Mouse (Mus musculus) CH12.LX (cell line): ENCODE measurements at regions not wholly inside any gene's neighbourhood (a gene's known extent, or its start where the extent isn't known, plus 50 kb on each side); places are given as distances from the start of the nearest gene placed in this dataset.
A peak's percentile ranks its signal among the peaks of the same experiment; 100 is the strongest.

Source experiments
- DNase-seq: peaks from one replicate; pipeline ENCODE4 v3.0.0-alpha.2; 2013; ENCODE audit errors: extremely low read depth
- H3K27ac ChIP-seq: 2 replicates; pipeline ENCODE4 v1.5.1; 2012; ENCODE audit warnings: low read depth, mild to moderate bottlenecking, control low read depth, moderate library complexity; ENCODE audit not compliant: insufficient read depth
- H3K27me3 ChIP-seq: replicated peaks from 2 replicates; pipeline ENCODE3; 2012; ENCODE audit warnings: inconsistent platforms
- H3K36me3 ChIP-seq, 2 experiments: replicated peaks in 1 of 2; 2 replicates each; pipeline versions ENCODE3 to v1.6.1; 2012; ENCODE audit warnings: inconsistent platforms in 1 of 2, low read length in 1 of 2, mild to moderate bottlenecking in 1 of 2, mixed read lengths in 1 of 2, moderate library complexity in 1 of 2; ENCODE audit not compliant: control insufficient read depth in 1 of 2, insufficient read depth in 1 of 2
- H3K4me1 ChIP-seq, 2 experiments: 2 replicates each; pipeline ENCODE4 v1.6.1; 2012; ENCODE audit warnings: inconsistent platforms in 1 of 2, moderate library complexity in 1 of 2; ENCODE audit not compliant: insufficient read depth in 2 of 2, control insufficient read depth in 1 of 2
- H3K4me2 ChIP-seq: 2 replicates; pipeline ENCODE4 v1.6.1; 2012; ENCODE audit warnings: low read depth, mild to moderate bottlenecking, control low read depth; ENCODE audit not compliant: poor library complexity, insufficient read depth, severe bottlenecking
- H3K4me3 ChIP-seq, 3 experiments: fragments of 150-350 bp in 1 of 3; sonication (generic) in 1 of 3; replicated peaks in 1 of 3; 2 replicates each; pipeline versions ENCODE3 to v1.5.1; 2011 to 2012; ENCODE audit warnings: low read depth in 2 of 3, low read length in 2 of 3, mild to moderate bottlenecking in 2 of 3, moderate library complexity in 2 of 3, control low read depth in 1 of 3, improper control_type of control experiment in 1 of 3, inconsistent platforms in 1 of 3, mixed read lengths in 1 of 3; ENCODE audit not compliant: poor library complexity in 1 of 3
- H3K79me2 ChIP-seq: replicated peaks from 2 replicates; pipeline ENCODE4 v1.6.1; 2012; ENCODE audit warnings: mild to moderate bottlenecking, moderate library complexity; ENCODE audit not compliant: control insufficient read depth, poor library complexity, insufficient read depth, severe bottlenecking; ENCODE audit errors: extremely low read depth
- H3K9ac ChIP-seq: 2 replicates; pipeline ENCODE4 v1.6.1; 2012; ENCODE audit warnings: low read depth, mild to moderate bottlenecking, control low read depth, moderate library complexity; ENCODE audit not compliant: insufficient read depth
- H3K9me3 ChIP-seq: replicated peaks from 2 replicates; pipeline ENCODE3; 2012; ENCODE audit warnings: low read length, inconsistent platforms, mixed read lengths
- BHLHE40 ChIP-seq: IDR thresholded peaks from 2 replicates; pipeline ENCODE4 v1.6.1; 2011; ENCODE audit warnings: mild to moderate bottlenecking, low read depth, low read length, improper control_type of control experiment
- E2F4 ChIP-seq: IDR thresholded peaks from 2 replicates; pipeline ENCODE4 v1.6.1; 2011; ENCODE audit warnings: low read depth, low read length, improper control_type of control experiment; ENCODE audit not compliant: insufficient replicate concordance
- ETS1 ChIP-seq: conservative IDR thresholded peaks from 2 replicates; pipeline ENCODE4 v1.6.1; 2012; ENCODE audit warnings: low read depth, mild to moderate bottlenecking, inconsistent platforms, low read length, improper control_type of control experiment, moderate library complexity
- GABPA ChIP-seq: IDR thresholded peaks from 2 replicates; pipeline ENCODE4 v1.6.1; 2012; ENCODE audit warnings: low read depth, low read length, improper control_type of control experiment, inconsistent platforms; ENCODE audit not compliant: insufficient replicate concordance
- HCFC1 ChIP-seq: IDR thresholded peaks from 2 replicates; pipeline ENCODE4 v1.6.1; 2012; ENCODE audit warnings: low read depth, mild to moderate bottlenecking, inconsistent platforms, low read length, improper control_type of control experiment
- JUN ChIP-seq: IDR thresholded peaks from 2 replicates; pipeline ENCODE4 v1.6.1; 2011; ENCODE audit warnings: low read depth, mild to moderate bottlenecking, low read length, improper control_type of control experiment, moderate library complexity; ENCODE audit not compliant: insufficient read depth
- JUND ChIP-seq: conservative IDR thresholded peaks from 2 replicates; pipeline ENCODE4 v1.6.1; 2011; ENCODE audit warnings: low read depth, low read length, improper control_type of control experiment
- MAFK ChIP-seq: IDR thresholded peaks from 2 replicates; pipeline ENCODE4 v1.6.1; 2011; ENCODE audit warnings: low read length, improper control_type of control experiment; ENCODE audit not compliant: insufficient replicate concordance
- MAZ ChIP-seq: IDR thresholded peaks from 2 replicates; pipeline ENCODE4 v1.6.1; 2012; ENCODE audit warnings: low read depth, mild to moderate bottlenecking, inconsistent platforms, low read length, improper control_type of control experiment, moderate library complexity
- NELFE ChIP-seq: IDR thresholded peaks from 2 replicates; pipeline ENCODE4 v1.6.1; 2011; ENCODE audit warnings: low read depth, low read length, improper control_type of control experiment
- RAD21 ChIP-seq: IDR thresholded peaks from 2 replicates; pipeline ENCODE4 v1.6.1; 2011; ENCODE audit warnings: low read depth, mild to moderate bottlenecking, low read length, improper control_type of control experiment, moderate library complexity
- RCOR1 ChIP-seq: conservative IDR thresholded peaks from 2 replicates; pipeline ENCODE4 v1.6.1; 2012; ENCODE audit warnings: low read depth, mild to moderate bottlenecking, inconsistent platforms, low read length, improper control_type of control experiment
- TCF12 ChIP-seq: IDR thresholded peaks from 2 replicates; pipeline ENCODE4 v1.6.1; 2014; ENCODE audit warnings: low read depth, mild to moderate bottlenecking, inconsistent platforms, low read length, improper control_type of control experiment
- UBTF ChIP-seq: IDR thresholded peaks from 2 replicates; pipeline ENCODE4 v1.6.1; 2012; ENCODE audit warnings: low read depth, mild to moderate bottlenecking, inconsistent platforms, low read length, improper control_type of control experiment, moderate library complexity
- USF2 ChIP-seq: conservative IDR thresholded peaks from 2 replicates; pipeline ENCODE4 v1.6.1; 2011; ENCODE audit warnings: low read depth, low read length, improper control_type of control experiment
- ZNF384 ChIP-seq: IDR thresholded peaks from 2 replicates; pipeline ENCODE4 v1.6.1; 2012; ENCODE audit warnings: low read depth, low read length, improper control_type of control experiment, inconsistent platforms
- dilution Hi-C: fragments of 300-500 bp; cut with MboI; formaldehyde crosslinking; loops from 2 replicates; pipeline ENCODE4 v1.14.3; 2020; ENCODE audit warnings: low sequenced_read_pairs; ENCODE audit not compliant: extremely low pct_unique_long_range_greater_than_20kb, extremely low pct_ligation_motif_present
- in situ Hi-C: fragments of 300-500 bp; cut with MboI; formaldehyde crosslinking; loops from 3 replicates; pipeline ENCODE4 v1.14.3; 2019; ENCODE audit warnings: low sequenced_read_pairs, low pct_ligation_motif_present, low pct_unique_long_range_greater_than_20kb, mixed read lengths

DNA sequence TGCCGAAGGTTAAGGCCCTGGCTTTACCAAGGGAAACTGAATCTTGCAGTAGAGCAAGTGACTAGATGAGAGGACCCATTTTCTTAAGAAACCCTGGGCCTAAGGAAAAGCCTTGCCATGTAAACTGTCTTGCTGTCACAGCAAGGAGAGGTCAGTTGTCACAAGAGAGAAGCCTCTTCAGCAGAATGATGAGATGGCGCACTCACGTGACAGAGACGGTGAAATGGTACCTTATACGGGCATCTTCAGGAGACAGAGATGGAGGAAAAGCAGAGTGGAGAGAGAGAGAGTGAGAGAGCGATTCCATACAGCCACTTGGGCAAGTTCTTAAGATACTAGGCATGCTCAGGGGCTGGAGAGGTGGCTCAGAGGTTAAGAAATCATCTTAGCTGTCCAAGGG is 108.1 kb upstream of the Dcbld2 start:
- no peak overlapping the region for H3K4me3 ChIP-seq
- H3K9ac ChIP-seq: no peak overlapping the region
- TF ChIP-seq RCOR1: no peak
- TF ChIP-seq BHLHE40: peak; percentile 50
- no peak for TF ChIP-seq JUND
- TF ChIP-seq NELFE: no peak
- TF ChIP-seq ETS1: no peak
- TF ChIP-seq MAZ: no peak
- H3K27me3 ChIP-seq: peaks cover 6% of the 10 kb centered on the region
- DNase-seq: no peak
- no peaks in the 10 kb centered on the region for H3K36me3 ChIP-seq
- no peaks in the 10 kb centered on the region for H3K79me2 ChIP-seq
- in situ Hi-C loops (no loop called here), dilution Hi-C loops (no loop called here)
- H3K4me2 ChIP-seq: 0 out of 2 replicates have a peak overlapping the region, but pooled peaks have one; percentile 29
- H3K4me1 ChIP-seq: 0 out of 4 replicates have a peak, but pooled peaks cover 0 to 3% of the 10 kb centered on the region in 2 experiments
- no peak overlapping the region for H3K27ac ChIP-seq
- no peaks in the 10 kb centered on the region for H3K9me3 ChIP-seq

DNA sequence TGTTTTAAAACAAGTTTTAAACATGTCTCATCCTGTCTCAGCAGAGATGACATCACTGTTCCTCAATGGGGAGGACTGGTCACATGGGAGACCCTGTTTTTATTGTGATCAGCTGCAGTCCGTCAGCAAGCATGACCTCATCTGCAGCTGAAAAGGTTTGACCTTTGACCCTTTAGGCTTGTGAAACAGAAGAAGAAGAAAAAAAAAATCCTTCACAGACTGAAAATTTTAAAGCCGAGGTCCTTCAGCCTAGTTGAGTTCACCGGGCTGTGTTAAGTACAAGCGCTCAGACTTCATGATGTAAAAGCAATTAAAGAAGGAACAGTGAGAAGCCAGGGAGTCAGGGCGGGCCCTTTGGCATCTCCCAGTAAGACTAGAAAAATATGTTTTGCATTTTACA is 104.7 kb upstream of the Dcbld2 start:
- H3K4me3 ChIP-seq: no peak overlapping the region
- H3K9ac ChIP-seq: no peak overlapping the region
- peaks cover 3% of the 10 kb centered on the region for H3K27me3 ChIP-seq
- in situ Hi-C loops: no loop called here
- dilution Hi-C loops: no loop called here
- no peaks in the 10 kb centered on the region for H3K9me3 ChIP-seq
- H3K4me1 ChIP-seq: 0 out of 4 replicates have a peak, but pooled peaks cover 0 to 3% of the 10 kb centered on the region in 2 experiments
- H3K27ac ChIP-seq: no peak overlapping the region
- peak overlapping the region; percentile 24; the same call in 1 of the 2 replicates for H3K4me2 ChIP-seq
- no peak for DNase-seq
- no peaks in the 10 kb centered on the region for H3K36me3 ChIP-seq
- no peaks in the 10 kb centered on the region for H3K79me2 ChIP-seq
- TF ChIP-seq UBTF: no peak
- TF ChIP-seq RAD21: no peak
- no peak for TF ChIP-seq TCF12
- TF ChIP-seq BHLHE40: no peak
- peak; percentile 74 for TF ChIP-seq ETS1
- 0 out of 2 replicates have a peak, but pooled peaks have one; percentile 18 for TF ChIP-seq JUND
- no peak for TF ChIP-seq MAZ
- TF ChIP-seq JUN: peak; percentile 45; the same call in 1 of the 2 replicates
- TF ChIP-seq E2F4: no peak
- TF ChIP-seq USF2: no peak
- no peak for TF ChIP-seq GABPA
- no peak for TF ChIP-seq MAFK
- TF ChIP-seq ZNF384: peak; percentile 50; the same call in 1 of the 2 replicates
- TF ChIP-seq HCFC1: no peak
